Mouse (Mus musculus) telencephalon, adult 2 months (tissue): ENCODE results near the gene Igf2bp3.
"Not testable (repeated sequence)": the region's sequence is repeated elsewhere in the genome, so short reads cannot be mapped to it uniquely, and the experiment has no call there.

ENCODE experiments used
- DNase-seq: peaks from one replicate; pipeline ENCODE4 v3.0.0-alpha.2; 2011; ENCODE audit warnings: low read depth, low spot score

Gene Igf2bp3

GRCm38 (mm10) chr6:49214928-49215747 lies at the start of gene Igf2bp3:
Gene Igf2bp3 (minus strand): TSS chr6:49214957.
- no peak for DNase-seq

GRCm38 (mm10) chr6:49264446-49264845 lies 49.7 kb upstream of the Igf2bp3 start:
- DNase-seq = not testable (repeated sequence)

GRCm38 (mm10) chr6:49263847-49264243 lies 49.1 kb upstream of the Igf2bp3 start, which contains the start of gene Tra2a:
Gene Tra2a (minus strand): TSS chr6:49264033.
- DNase-seq = peak; percentile 84

- DNase-seq = no peak
Observed at GRCm38 (mm10) chr6:49263081-49263846, 48.5 kb upstream of the Igf2bp3 start.

- DNase-seq = no peak
Observed at GRCm38 (mm10) chr6:49262421-49262820, 47.7 kb upstream of the Igf2bp3 start.

- DNase-seq = no peak
Observed at GRCm38 (mm10) chr6:49259711-49260110, 45.0 kb upstream of the Igf2bp3 start.

- no peak for DNase-seq
Observed at GRCm38 (mm10) chr6:49257880-49258279, 43.1 kb upstream of the Igf2bp3 start.

- no peak for DNase-seq
Observed at GRCm38 (mm10) chr6:49252207-49252606, 37.5 kb upstream of the Igf2bp3 start.

- DNase-seq = no peak
Observed at GRCm38 (mm10) chr6:49251199-49251598, 36.4 kb upstream of the Igf2bp3 start.

- DNase-seq = no peak
Observed at GRCm38 (mm10) chr6:49247246-49247645, 32.5 kb upstream of the Igf2bp3 start.

- DNase-seq = no peak
Observed at GRCm38 (mm10) chr6:49242331-49242730, 27.6 kb upstream of the Igf2bp3 start.

- DNase-seq = no peak
Observed at GRCm38 (mm10) chr6:49241562-49241961, 26.8 kb upstream of the Igf2bp3 start.

- peak; percentile 63 for DNase-seq
Observed at GRCm38 (mm10) chr6:49236331-49236730, 21.6 kb upstream of the Igf2bp3 start.

GRCm38 (mm10) chr6:49233356-49233755 lies 18.6 kb upstream of the Igf2bp3 start:
- DNase-seq = no peak

- no peak for DNase-seq
Observed at GRCm38 (mm10) chr6:49228126-49228679, 13.4 kb upstream of the Igf2bp3 start.

GRCm38 (mm10) chr6:49227184-49227735 lies 12.5 kb upstream of the Igf2bp3 start:
- DNase-seq = no peak

GRCm38 (mm10) chr6:49225728-49226123 lies 11.0 kb upstream of the Igf2bp3 start:
- DNase-seq = no peak

GRCm38 (mm10) chr6:49224923-49225727 lies 10.4 kb upstream of the Igf2bp3 start:
- no peak for DNase-seq

GRCm38 (mm10) chr6:49221906-49222305 lies 7.1 kb upstream of the Igf2bp3 start:
- no peak for DNase-seq

GRCm38 (mm10) chr6:49219920-49220604 lies 5.3 kb upstream of the Igf2bp3 start:
- DNase-seq = no peak
